Mouse (Mus musculus): ENCODE data around the gene Armc5.

Gene Armc5

GRCm38 (mm10) chr7:128236856-128237592 is at the start of gene Armc5:
Armc5 (plus strand) TSS chr7:128237342.
- DNase-seq (ENCODE audit: low spot score in 2 of 2): peak; percentile 84 to 88

GRCm38 (mm10) chr7:128201607-128202006 is 35.5 kb upstream of the Armc5 start:
- DNase-seq (ENCODE audit: low spot score in 2 of 2): no peak

GRCm38 (mm10) chr7:128203071-128203470 is 34.1 kb upstream of the Armc5 start:
- no peak for DNase-seq (ENCODE audit: low spot score in 2 of 2)

GRCm38 (mm10) chr7:128204179-128204578 is 33.0 kb upstream of the Armc5 start:
- no peak for DNase-seq (ENCODE audit: low spot score in 2 of 2)

- DNase-seq (ENCODE audit: low spot score in 2 of 2): no peak
These were observed 31.4 kb upstream of the Armc5 start for GRCm38 (mm10) chr7:128205695-128206094.

- DNase-seq (ENCODE audit: low spot score in 2 of 2): no peak
These were observed 31.0 kb upstream of the Armc5 start, which contains the start of gene Cox6a2 for GRCm38 (mm10) chr7:128206152-128206551. Cox6a2 (minus strand) TSS chr7:128206387.

GRCm38 (mm10) chr7:128208187-128208586 is 29.0 kb upstream of the Armc5 start:
- peak; percentile 39 to 69 for DNase-seq (ENCODE audit: low spot score in 2 of 2)

GRCm38 (mm10) chr7:128209826-128210225 is 27.3 kb upstream of the Armc5 start:
- no peak for DNase-seq (ENCODE audit: low spot score in 2 of 2)

GRCm38 (mm10) chr7:128219952-128220351 is 17.2 kb upstream of the Armc5 start:
- no peak for DNase-seq (ENCODE audit: low spot score in 2 of 2)

- peak in 1 of 2 experiments; percentile 31 for DNase-seq (ENCODE audit: low spot score in 2 of 2)
These were observed 16.2 kb upstream of the Armc5 start for GRCm38 (mm10) chr7:128220936-128221335.

- DNase-seq (ENCODE audit: low spot score in 2 of 2): no peak
These were observed 5.4 kb upstream of the Armc5 start for GRCm38 (mm10) chr7:128231741-128232140.

GRCm38 (mm10) chr7:128234796-128235195 is 2.3 kb upstream of the Armc5 start:
- no peak for DNase-seq (ENCODE audit: low spot score in 2 of 2)

- no peak for DNase-seq (ENCODE audit: low spot score in 2 of 2)
These were observed 1.7 kb upstream of the Armc5 start for GRCm38 (mm10) chr7:128235481-128235880.

GRCm38 (mm10) chr7:128236426-128236825 is 716 bp upstream of the Armc5 start:
- no peak for DNase-seq (ENCODE audit: low spot score in 2 of 2)

- DNase-seq (ENCODE audit: low spot score in 2 of 2): no peak
These were observed 418 bp downstream of the Armc5 start for GRCm38 (mm10) chr7:128237593-128237926.

- peak; percentile 99 for DNase-seq (ENCODE audit: low spot score in 2 of 2)
These were observed 1.0 kb downstream of the Armc5 start, which contains the start of gene 9130023H24Rik for GRCm38 (mm10) chr7:128237927-128238778. 9130023H24Rik (minus strand) TSS chr7:128238031.

- no peak for DNase-seq (ENCODE audit: low spot score in 2 of 2)
These were observed 1.8 kb downstream of the Armc5 start for GRCm38 (mm10) chr7:128238991-128239390.

GRCm38 (mm10) chr7:128240131-128240784 is 3.1 kb downstream of the Armc5 start:
- DNase-seq (ENCODE audit: low spot score in 2 of 2): no peak

- no peak for DNase-seq (ENCODE audit: low spot score in 2 of 2)
These were observed 5.2 kb downstream of the Armc5 start for GRCm38 (mm10) chr7:128242331-128242730.

- DNase-seq (ENCODE audit: low spot score in 2 of 2): no peak
These were observed 6.8 kb downstream of the Armc5 start for GRCm38 (mm10) chr7:128243921-128244320.

- no peak for DNase-seq (ENCODE audit: low spot score in 2 of 2)
These were observed 7.4 kb downstream of the Armc5 start for GRCm38 (mm10) chr7:128244410-128245025.

GRCm38 (mm10) chr7:128245547-128245946 is 8.4 kb downstream of the Armc5 start:
- no peak for DNase-seq (ENCODE audit: low spot score in 2 of 2)
